Mouse (Mus musculus): ENCODE measurements around the gene Slu7.

Gene Slu7

DNA sequence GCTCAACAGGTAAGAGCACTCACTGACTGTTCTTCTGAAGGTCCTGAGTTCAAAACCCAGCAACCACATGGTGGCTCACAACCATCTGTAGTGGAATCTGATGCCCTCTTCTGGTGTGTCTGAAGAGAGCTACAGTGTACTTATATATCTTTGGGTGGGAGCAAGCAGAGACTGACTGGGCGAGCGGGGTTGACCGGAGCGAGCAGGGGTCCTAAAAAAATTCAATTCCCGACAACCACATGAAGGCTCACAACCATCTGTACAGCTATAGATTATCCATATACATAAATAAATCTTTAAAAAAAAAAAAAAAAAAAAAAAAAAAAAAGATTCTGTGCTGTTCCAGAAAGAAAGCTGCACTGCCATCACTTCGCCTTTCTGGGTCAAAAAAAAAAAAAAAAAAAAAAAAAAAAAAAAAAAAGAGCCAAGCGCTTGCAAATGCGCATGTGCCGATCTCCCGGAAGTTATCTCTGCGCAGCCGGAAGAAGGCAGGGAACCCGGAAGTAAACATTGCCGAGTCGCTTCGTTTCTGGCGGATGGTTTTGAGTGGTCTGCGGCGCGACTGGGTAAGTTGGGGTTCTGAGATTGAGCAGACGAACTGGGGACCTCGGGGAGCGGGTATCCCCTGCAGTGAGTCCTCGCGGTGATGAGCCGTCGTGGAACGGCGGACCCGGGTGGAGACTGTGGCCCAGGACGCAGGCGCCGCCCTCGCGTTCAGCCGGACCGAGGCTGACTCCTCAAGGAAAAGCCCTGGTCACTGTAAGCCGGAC lies at the start of gene Slu7:
Slu7 (plus strand) TSS at position 491 of the 770 bp plus-strand sequence.
- in situ Hi-C loops (cut with MboI): no loop called here

- in situ Hi-C loops (cut with MboI): no loop called here
Measured at GRCm38 (mm10) chr11:43385055-43385649, 48.4 kb upstream of the Slu7 start.

- in situ Hi-C loops (cut with MboI): no loop called here
Measured at GRCm38 (mm10) chr11:43385716-43386115, 47.8 kb upstream of the Slu7 start.

GRCm38 (mm10) chr11:43387004-43387880 lies 46.3 kb upstream of the Slu7 start:
- in situ Hi-C loops (cut with MboI): no loop called here

- in situ Hi-C loops (cut with MboI): no loop called here
Measured at GRCm38 (mm10) chr11:43388122-43389097, 45.1 kb upstream of the Slu7 start.

GRCm38 (mm10) chr11:43389118-43389517 lies 44.4 kb upstream of the Slu7 start:
- in situ Hi-C loops (cut with MboI): no loop called here

- in situ Hi-C loops (cut with MboI): no loop called here
Measured at GRCm38 (mm10) chr11:43392757-43393156, 40.8 kb upstream of the Slu7 start.

GRCm38 (mm10) chr11:43393325-43393724 lies 40.2 kb upstream of the Slu7 start:
- in situ Hi-C loops (cut with MboI): no loop called here

DNA sequence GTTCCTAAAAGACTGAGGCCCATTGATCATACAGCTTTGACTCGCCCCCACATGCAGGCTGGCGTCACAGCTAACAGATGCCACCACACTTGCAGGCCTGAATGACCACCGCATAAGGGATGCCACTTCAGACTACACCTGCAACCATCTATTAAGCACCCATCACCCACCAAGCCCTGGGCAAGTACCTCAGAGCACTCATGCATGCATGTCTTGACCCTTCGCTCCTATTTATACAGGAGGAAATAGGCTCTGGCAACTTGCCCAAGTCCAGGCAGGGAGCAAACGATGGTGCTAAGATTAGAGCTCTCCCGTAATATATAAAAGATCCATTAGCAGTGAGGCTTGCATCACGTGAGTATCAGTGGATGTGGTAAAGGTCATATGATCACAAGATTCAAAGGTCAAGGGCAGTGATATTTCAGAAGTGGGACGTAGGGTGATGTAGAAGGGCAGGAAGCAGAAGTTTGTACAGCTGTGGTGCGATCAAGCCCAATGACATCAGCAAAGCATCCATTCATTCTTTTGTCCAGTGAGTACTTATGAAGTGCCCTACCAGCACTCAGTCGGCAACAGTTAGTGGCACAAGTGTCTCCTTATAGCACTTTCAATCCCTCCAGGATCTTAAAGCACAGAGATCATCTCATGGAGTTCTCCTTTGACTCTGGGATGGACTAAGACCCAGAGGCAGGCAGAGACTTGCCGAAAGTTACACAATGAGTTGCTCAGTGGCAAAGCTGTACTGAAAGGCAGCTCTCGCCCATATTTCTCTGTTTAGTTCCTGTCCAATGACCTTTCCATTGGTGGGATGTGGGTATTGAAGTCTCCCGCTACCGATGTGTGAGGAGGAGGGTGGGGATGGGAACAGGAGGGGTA lies 38.2 kb upstream of the Slu7 start:
- in situ Hi-C loops (cut with MboI): no loop called here

DNA sequence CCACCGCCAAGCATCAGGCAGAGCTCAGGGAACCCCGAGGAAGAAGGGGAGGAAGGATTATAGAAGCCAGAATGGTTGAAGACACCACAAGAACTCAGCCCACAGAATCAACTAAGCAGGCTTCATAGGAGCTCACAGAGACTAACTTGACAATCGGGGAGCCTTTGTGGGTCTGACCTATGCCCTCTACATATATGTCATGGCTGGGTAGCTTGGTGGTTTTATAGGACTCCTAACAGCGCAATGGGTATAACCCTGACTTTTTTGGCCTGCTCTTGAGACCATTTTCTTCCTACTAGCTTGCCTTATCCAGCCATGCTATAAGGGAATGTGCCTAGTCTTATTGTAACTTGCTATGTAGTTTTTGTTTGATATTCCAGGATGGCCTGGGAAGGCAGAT lies 37.3 kb upstream of the Slu7 start:
- in situ Hi-C loops (cut with MboI): no loop called here

GRCm38 (mm10) chr11:43396672-43397071 lies 36.9 kb upstream of the Slu7 start:
- in situ Hi-C loops (cut with MboI): no loop called here

- in situ Hi-C loops (cut with MboI): no loop called here
Measured at GRCm38 (mm10) chr11:43399297-43399696, 34.2 kb upstream of the Slu7 start.

- in situ Hi-C loops (cut with MboI): loop anchor here (10.0 kb wide), 1 partner anchor 45 kb away; no protein-coding TSS in a partner anchor
Measured at GRCm38 (mm10) chr11:43400131-43400530, 33.4 kb upstream of the Slu7 start.

GRCm38 (mm10) chr11:43404150-43404807 lies 29.3 kb upstream of the Slu7 start:
- in situ Hi-C loops (cut with MboI): loop anchor here (10.0 kb wide), 1 partner anchor 49 kb away; no protein-coding TSS in a partner anchor

- in situ Hi-C loops (cut with MboI): loop anchor here (10.0 kb wide), 1 partner anchor 54 kb away; no protein-coding TSS in a partner anchor
Measured at GRCm38 (mm10) chr11:43408888-43409287, 24.7 kb upstream of the Slu7 start.

GRCm38 (mm10) chr11:43410291-43410690 lies 23.3 kb upstream of the Slu7 start:
- in situ Hi-C loops (cut with MboI): loop anchor here (10.0 kb wide), 1 partner anchor 195 kb away; no protein-coding TSS in a partner anchor

GRCm38 (mm10) chr11:43411413-43411812 lies 22.1 kb upstream of the Slu7 start:
- in situ Hi-C loops (cut with MboI): loop anchor here (10.0 kb wide), 1 partner anchor 197 kb away; no protein-coding TSS in a partner anchor

- in situ Hi-C loops (cut with MboI): loop anchor here (10.0 kb wide), 1 partner anchor 198 kb away; no protein-coding TSS in a partner anchor
Measured at GRCm38 (mm10) chr11:43412771-43413451, 20.6 kb upstream of the Slu7 start.

- in situ Hi-C loops (cut with MboI): loop anchor here (10.0 kb wide), 1 partner anchor 202 kb away; no protein-coding TSS in a partner anchor
Measured at GRCm38 (mm10) chr11:43417201-43417600, 16.3 kb upstream of the Slu7 start.

Data from mature B cell (primary cell).